Mouse (Mus musculus) forebrain, embryonic 15.5 days (tissue): ENCODE measurements at regions not wholly inside any gene's neighbourhood (a gene's known extent, or its start where the extent isn't known, plus 50 kb on each side); places are given as distances from the start of the nearest gene placed in this dataset.

Experiments
- ATAC-seq: fragments of 200-750 bp; cut with Nextera tagmentation; replicated peaks from 2 replicates; pipeline ENCODE4 v1.8.0; 2017; ENCODE audit warnings: mild to moderate bottlenecking, moderate TSS enrichment, moderate library complexity
- H3K27ac ChIP-seq: fragments of 300-500 bp; sonication (generic); replicated peaks from 2 replicates; pipeline ENCODE4 v1.5.1; 2015; ENCODE audit warnings: mild to moderate bottlenecking, inconsistent platforms
- H3K27me3 ChIP-seq: fragments of 300-500 bp; sonication (generic); 2 replicates; pipeline ENCODE4 v1.6.1; 2015; ENCODE audit warnings: inconsistent platforms
- H3K36me3 ChIP-seq: fragments of 300-500 bp; sonication (generic); 2 replicates; pipeline ENCODE4 v1.6.1; 2015; ENCODE audit warnings: mild to moderate bottlenecking, inconsistent platforms
- H3K4me1 ChIP-seq: fragments of 300-500 bp; sonication (generic); 2 replicates; pipeline ENCODE4 v1.6.1; 2015; ENCODE audit warnings: inconsistent platforms
- H3K4me2 ChIP-seq: fragments of 300-500 bp; sonication (generic); replicated peaks from 2 replicates; pipeline ENCODE4 v1.6.1; 2015; ENCODE audit warnings: mild to moderate bottlenecking, inconsistent platforms
- H3K4me3 ChIP-seq: fragments of 300-500 bp; sonication (generic); 2 replicates; pipeline ENCODE4 v1.5.1; 2015; ENCODE audit warnings: mild to moderate bottlenecking, inconsistent platforms
- H3K9ac ChIP-seq: fragments of 300-500 bp; sonication (generic); replicated peaks from 2 replicates; pipeline ENCODE4 v1.6.1; 2015; ENCODE audit warnings: mild to moderate bottlenecking, inconsistent platforms
- H3K9me3 ChIP-seq: fragments of 300-500 bp; sonication (generic); 2 replicates; pipeline ENCODE4 v1.6.1; 2016; ENCODE audit warnings: inconsistent platforms
- WGBS: fragments of 180-500 bp; shearing (Covaris S2); methylation state at CpG from one replicate; pipeline ENCODE4 v1.1.7; 2015; ENCODE audit warnings: mixed read lengths; 5-methylcytosine and 5-hydroxymethylcytosine counted together

- no peak overlapping the region for H3K9ac ChIP-seq
- H3K27me3 ChIP-seq = no peaks in the 10 kb centered on the region
- no peaks in the 10 kb centered on the region for H3K9me3 ChIP-seq
- H3K4me3 ChIP-seq = no peak overlapping the region
- no peak overlapping the region for H3K4me2 ChIP-seq
- no peak for ATAC-seq
- peaks cover 16% of the 10 kb centered on the region for H3K4me1 ChIP-seq
- no peak overlapping the region for H3K27ac ChIP-seq
- no peaks in the 10 kb centered on the region for H3K36me3 ChIP-seq
- 85% methylated on average over 1 of the region's 1 CpGs for WGBS
Observed at GRCm38 (mm10) chr14:68918526-68919045, 375.5 kb downstream of the Synb start.

- Histone ChIP-seq H3K4me3 (no peak overlapping the region), H3K4me2 (no peak overlapping the region), H3K27ac (no peak overlapping the region), H3K9me3 (no peaks in the 10 kb centered on the region), H3K4me1 (no peaks in the 10 kb centered on the region), H3K27me3 (no peaks in the 10 kb centered on the region), H3K9ac (no peak overlapping the region), H3K36me3 (no peaks in the 10 kb centered on the region)
- ATAC-seq = no peak
- WGBS = 82% methylated on average over 3 of the region's 3 CpGs
Observed at GRCm38 (mm10) chr14:68899921-68900320, 394.2 kb downstream of the Synb start.

- H3K4me1 ChIP-seq = no peaks in the 10 kb centered on the region
- H3K36me3 ChIP-seq = no peaks in the 10 kb centered on the region
- H3K9ac ChIP-seq = no peak overlapping the region
- no peaks in the 10 kb centered on the region for H3K9me3 ChIP-seq
- WGBS = 36% methylated on average over 4 of the region's 4 CpGs
- ATAC-seq = no peak
- H3K27ac ChIP-seq = no peak overlapping the region
- no peak overlapping the region for H3K4me2 ChIP-seq
- no peak overlapping the region for H3K4me3 ChIP-seq
- no peaks in the 10 kb centered on the region for H3K27me3 ChIP-seq
Observed at GRCm38 (mm10) chr14:68877171-68877570, 416.9 kb downstream of the Synb start.

- WGBS = 98% methylated on average over 3 of the region's 3 CpGs
- Histone ChIP-seq H3K4me2 (no peak overlapping the region), H3K27ac (no peak overlapping the region), H3K36me3 (no peaks in the 10 kb centered on the region), H3K4me3 (no peak overlapping the region), H3K9ac (no peak overlapping the region), H3K27me3 (no peaks in the 10 kb centered on the region), H3K9me3 (no peaks in the 10 kb centered on the region), H3K4me1 (no peaks in the 10 kb centered on the region)
- ATAC-seq = no peak
Observed at GRCm38 (mm10) chr14:68861071-68861470, 433.0 kb downstream of the Synb start.

- Histone ChIP-seq H3K4me2 (no peak overlapping the region), H3K27ac (no peak overlapping the region), H3K27me3 (no peaks in the 10 kb centered on the region), H3K4me1 (no peaks in the 10 kb centered on the region), H3K9ac (no peak overlapping the region), H3K36me3 (no peaks in the 10 kb centered on the region), H3K4me3 (no peak overlapping the region), H3K9me3 (no peaks in the 10 kb centered on the region)
- WGBS = 48% methylated on average over 1 of the region's 1 CpGs
- ATAC-seq = no peak
Observed at GRCm38 (mm10) chr14:68857948-68858347, 436.2 kb downstream of the Synb start.

- no peak overlapping the region for H3K4me2 ChIP-seq
- 80% methylated on average over 4 of the region's 4 CpGs for WGBS
Observed at GRCm38 (mm10) chr14:68848506-68848905, 445.6 kb downstream of the Synb start.

GRCm38 (mm10) chr14:68847609-68848008, 446.5 kb downstream of the Synb start:
- H3K27me3 ChIP-seq = no peaks in the 10 kb centered on the region
- peaks cover 3% of the 10 kb centered on the region; the same call in 1 of the 2 replicates for H3K4me1 ChIP-seq
- H3K4me2 ChIP-seq = no peak overlapping the region
- no peak overlapping the region for H3K27ac ChIP-seq
- no peaks in the 10 kb centered on the region for H3K36me3 ChIP-seq
- ATAC-seq = no peak
- H3K4me3 ChIP-seq = no peak overlapping the region
- no peaks in the 10 kb centered on the region for H3K9me3 ChIP-seq
- H3K9ac ChIP-seq = no peak overlapping the region

More at GRCm38 (mm10) chr14:68848506-68848905, 445.6 kb downstream of the Synb start:
- Histone ChIP-seq H3K27ac (no peak overlapping the region), H3K9me3 (no peaks in the 10 kb centered on the region), H3K4me3 (no peak overlapping the region), H3K4me1 (peaks cover 3% of the 10 kb centered on the region; the same call in 1 of the 2 replicates), H3K27me3 (no peaks in the 10 kb centered on the region), H3K9ac (no peak overlapping the region), H3K36me3 (no peaks in the 10 kb centered on the region)
- no peak for ATAC-seq

GRCm38 (mm10) chr14:68820241-68820640, 473.9 kb downstream of the Synb start:
- H3K4me3 ChIP-seq = no peak overlapping the region
- no peak overlapping the region for H3K4me2 ChIP-seq
- no peaks in the 10 kb centered on the region for H3K36me3 ChIP-seq
- no peaks in the 10 kb centered on the region for H3K9me3 ChIP-seq
- 65% methylated on average over 8 of the region's 8 CpGs for WGBS
- no peaks in the 10 kb centered on the region for H3K4me1 ChIP-seq
- no peaks in the 10 kb centered on the region for H3K27me3 ChIP-seq
- ATAC-seq = no peak
- no peak overlapping the region for H3K27ac ChIP-seq
- no peak overlapping the region for H3K9ac ChIP-seq

GRCm38 (mm10) chr14:68808976-68809375, 485.1 kb downstream of the Synb start:
- Histone ChIP-seq H3K9me3 (no peaks in the 10 kb centered on the region), H3K36me3 (no peaks in the 10 kb centered on the region), H3K4me1 (no peaks in the 10 kb centered on the region), H3K27me3 (no peaks in the 10 kb centered on the region), H3K9ac (no peak overlapping the region), H3K27ac (no peak overlapping the region), H3K4me3 (no peak overlapping the region), H3K4me2 (no peak overlapping the region)
- WGBS = 95% methylated on average over 3 of the region's 3 CpGs
- ATAC-seq = no peak

- H3K36me3 ChIP-seq = no peaks in the 10 kb centered on the region
Observed at GRCm38 (mm10) chr14:68807918-68808317, 486.2 kb downstream of the Synb start.

GRCm38 (mm10) chr14:68806646-68807045, 487.5 kb downstream of the Synb start:
- Histone ChIP-seq H3K27me3 (no peaks in the 10 kb centered on the region), H3K9ac (no peak overlapping the region), H3K4me1 (no peaks in the 10 kb centered on the region), H3K27ac (no peak overlapping the region), H3K9me3 (no peaks in the 10 kb centered on the region), H3K4me3 (no peak overlapping the region), H3K36me3 (no peaks in the 10 kb centered on the region), H3K4me2 (no peak overlapping the region)
- WGBS = 88% methylated on average over 1 of the region's 1 CpGs
- ATAC-seq = no peak

More at GRCm38 (mm10) chr14:68807918-68808317, 486.2 kb downstream of the Synb start:
- Histone ChIP-seq H3K4me2 (no peak overlapping the region), H3K9me3 (no peaks in the 10 kb centered on the region), H3K9ac (no peak overlapping the region), H3K4me3 (no peak overlapping the region), H3K27ac (no peak overlapping the region), H3K4me1 (no peaks in the 10 kb centered on the region), H3K27me3 (no peaks in the 10 kb centered on the region)
- WGBS = 82% methylated on average over 3 of the region's 3 CpGs
- no peak for ATAC-seq

- Histone ChIP-seq H3K4me2 (no peak overlapping the region), H3K4me1 (no peaks in the 10 kb centered on the region), H3K9me3 (no peaks in the 10 kb centered on the region), H3K36me3 (no peaks in the 10 kb centered on the region), H3K27me3 (no peaks in the 10 kb centered on the region), H3K9ac (no peak overlapping the region), H3K4me3 (no peak overlapping the region), H3K27ac (no peak overlapping the region)
- no peak for ATAC-seq
- WGBS = 94% methylated on average over 3 of the region's 3 CpGs
Observed at GRCm38 (mm10) chr14:68784395-68784794, 509.7 kb downstream of the Synb start.

GRCm38 (mm10) chr14:68783216-68783615, 510.9 kb downstream of the Synb start:
- no peaks in the 10 kb centered on the region for H3K4me1 ChIP-seq
- ATAC-seq = no peak
- H3K27ac ChIP-seq = no peak overlapping the region
- 93% methylated on average over 1 of the region's 1 CpGs for WGBS
- H3K9me3 ChIP-seq = no peaks in the 10 kb centered on the region
- no peaks in the 10 kb centered on the region for H3K36me3 ChIP-seq
- H3K4me2 ChIP-seq = no peak overlapping the region
- no peak overlapping the region for H3K9ac ChIP-seq
- H3K27me3 ChIP-seq = no peaks in the 10 kb centered on the region
- H3K4me3 ChIP-seq = no peak overlapping the region
